Mouse (Mus musculus): Measurements from ENCODE around the gene Nup93. TPM values are rescaled to one million over a fixed set of nuclear protein-coding genes. Genes with fewer than 3 reads are reported as not detected.

Nup93 gene
- polyA plus RNA-seq, 2 experiments from 2014 or later: 26.4 to 51.6 TPM

DNA sequence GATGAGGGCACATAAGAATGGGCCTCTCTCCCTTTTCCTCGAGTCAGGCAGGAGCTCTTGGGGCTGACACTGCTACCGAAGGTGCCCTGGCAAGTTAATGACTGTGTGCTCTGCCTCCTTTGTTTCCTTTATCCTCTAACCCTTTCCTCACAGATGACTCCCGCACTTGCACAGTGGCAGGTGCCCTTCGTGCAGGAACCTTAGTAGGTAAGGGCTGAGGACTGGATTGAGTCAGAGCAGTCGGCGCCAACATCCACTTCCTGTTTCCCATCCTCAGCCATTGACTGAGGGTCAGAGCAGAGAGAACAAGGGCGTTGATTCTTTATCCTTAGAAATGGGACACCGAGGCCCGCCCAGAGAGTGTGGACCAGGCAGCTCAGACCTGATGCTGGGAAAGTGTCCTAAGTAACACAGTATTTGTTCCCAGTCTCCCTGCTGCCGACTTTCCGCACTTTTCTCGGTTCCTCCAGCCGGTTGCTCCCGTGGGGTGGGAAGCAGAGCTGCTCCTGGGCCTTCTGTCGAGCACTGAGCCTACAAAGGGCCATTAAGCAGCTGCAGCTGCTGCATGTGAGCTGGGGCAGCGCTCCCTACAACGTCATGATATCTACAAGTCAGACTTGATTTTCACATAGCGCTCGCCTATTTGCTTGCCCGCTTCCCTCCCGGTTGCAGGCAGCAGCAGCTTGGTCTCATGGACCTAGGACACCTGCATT, 26.9 kb upstream of the Nup93 start:
- ATAC-seq: no peak

DNA sequence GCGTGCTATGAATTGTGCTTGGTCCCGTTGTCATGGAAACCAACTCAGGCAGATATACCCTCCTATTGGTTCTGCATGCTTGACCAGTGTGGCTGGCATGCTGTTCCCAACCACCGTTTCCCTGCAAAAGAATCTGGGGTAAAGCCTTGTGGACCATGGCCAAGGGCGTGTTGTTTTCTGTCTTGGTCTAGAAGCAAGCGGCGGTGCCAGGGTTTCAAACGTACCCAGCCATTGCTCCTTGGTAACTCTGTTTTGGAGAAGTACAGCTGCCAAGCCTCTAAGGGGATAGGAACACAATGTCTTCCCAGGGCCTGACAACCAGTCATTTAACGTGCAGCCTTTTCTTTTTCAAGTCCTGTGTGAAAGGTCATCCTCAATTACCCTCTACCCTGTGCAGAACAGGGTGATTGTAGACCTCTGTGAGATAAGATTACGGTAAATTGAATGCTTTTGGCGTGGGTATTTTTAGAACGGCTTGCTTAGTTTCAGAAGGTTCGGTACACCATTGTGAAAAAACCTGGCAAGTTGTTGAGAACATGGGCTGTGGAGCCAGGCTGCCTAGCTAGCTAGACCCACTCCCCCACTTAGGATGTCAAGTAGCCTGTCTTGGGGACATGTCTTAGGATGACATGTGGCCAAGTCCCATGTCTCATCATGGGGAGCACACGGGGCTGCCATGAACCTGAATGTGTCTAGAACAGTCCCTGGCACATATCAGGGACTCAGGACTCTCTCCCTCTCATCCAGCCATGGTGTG, 24.9 kb upstream of the Nup93 start:
- ATAC-seq: no peak

DNA sequence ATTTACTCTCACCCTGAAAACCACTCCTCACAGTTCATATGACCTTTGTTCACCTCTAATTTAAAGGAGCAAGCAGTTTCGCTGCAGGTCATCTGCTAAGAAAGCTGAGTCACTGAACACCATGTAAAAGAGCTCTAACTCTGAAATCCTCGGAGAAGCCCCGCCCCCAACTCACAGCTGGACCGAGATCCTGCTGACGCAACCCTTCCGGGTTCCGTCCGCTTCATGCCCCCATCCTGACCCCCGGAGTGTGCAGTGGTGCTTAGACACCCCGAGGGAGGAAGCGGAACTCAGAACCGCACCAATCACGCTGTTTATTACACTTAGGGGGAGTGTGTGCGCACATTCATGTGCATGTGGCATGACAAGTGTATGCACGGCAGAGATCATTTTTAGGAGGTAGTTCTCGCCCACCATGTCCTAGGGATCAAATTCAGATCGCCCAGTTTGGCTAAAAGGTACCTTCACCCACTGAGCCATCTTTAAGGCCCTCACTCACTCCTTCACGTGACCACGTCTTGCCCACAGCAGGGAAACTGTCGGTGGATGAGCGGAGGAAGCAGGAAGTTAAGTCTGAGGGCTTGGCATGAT, 23.2 kb upstream of the Nup93 start:
- ATAC-seq: peak; percentile 88

DNA sequence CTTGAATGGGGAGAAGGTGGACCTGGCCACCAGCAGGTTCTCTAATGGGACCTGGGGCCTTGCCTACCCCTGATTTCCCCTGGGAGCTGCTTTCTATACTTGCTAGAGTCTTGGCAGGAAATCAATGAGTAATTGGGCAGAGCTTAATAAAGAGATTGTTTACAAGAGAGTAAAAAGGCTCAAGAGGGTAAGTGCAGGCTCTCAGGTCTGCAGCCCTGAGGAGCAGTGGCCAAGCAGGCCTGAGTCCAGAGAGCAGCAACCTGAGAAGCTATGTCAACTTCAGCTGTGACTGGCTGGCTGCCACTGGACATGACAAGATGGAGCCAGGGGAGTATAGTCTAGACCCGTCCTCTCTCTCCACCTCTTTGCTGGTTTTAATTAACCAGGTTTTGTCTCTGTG, 21.4 kb upstream of the Nup93 start:
- ATAC-seq: no peak

DNA sequence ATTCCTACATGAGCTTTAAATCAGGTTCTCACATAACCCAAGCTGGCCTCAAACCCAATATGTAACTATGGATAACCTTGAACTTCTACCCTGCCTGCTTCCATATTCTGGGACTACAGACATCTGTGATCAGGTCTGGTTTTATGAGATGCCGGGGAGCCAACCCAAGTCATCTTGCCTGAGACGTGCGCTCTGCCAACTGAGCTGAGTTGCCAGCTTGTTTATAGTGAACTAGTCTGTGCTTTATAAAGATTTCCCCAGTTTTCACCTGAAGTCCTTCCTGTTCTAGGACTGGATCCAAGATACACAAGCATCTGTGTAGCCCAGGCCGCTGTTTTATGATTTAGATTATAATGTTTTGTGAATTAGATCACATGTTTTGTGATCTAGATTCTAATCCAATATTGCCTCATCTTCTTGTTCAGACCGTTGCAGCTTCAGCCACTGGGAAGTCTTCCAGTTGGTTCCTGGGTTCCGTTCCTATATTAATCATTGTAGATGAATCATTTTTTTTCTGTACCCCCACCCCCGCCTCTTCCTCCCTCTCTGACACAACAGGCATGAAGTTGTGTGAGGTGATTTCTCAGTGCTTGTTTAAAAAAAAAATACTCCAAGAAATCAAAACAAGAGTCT, 19.7 kb upstream of the Nup93 start:
- no peak for ATAC-seq

DNA sequence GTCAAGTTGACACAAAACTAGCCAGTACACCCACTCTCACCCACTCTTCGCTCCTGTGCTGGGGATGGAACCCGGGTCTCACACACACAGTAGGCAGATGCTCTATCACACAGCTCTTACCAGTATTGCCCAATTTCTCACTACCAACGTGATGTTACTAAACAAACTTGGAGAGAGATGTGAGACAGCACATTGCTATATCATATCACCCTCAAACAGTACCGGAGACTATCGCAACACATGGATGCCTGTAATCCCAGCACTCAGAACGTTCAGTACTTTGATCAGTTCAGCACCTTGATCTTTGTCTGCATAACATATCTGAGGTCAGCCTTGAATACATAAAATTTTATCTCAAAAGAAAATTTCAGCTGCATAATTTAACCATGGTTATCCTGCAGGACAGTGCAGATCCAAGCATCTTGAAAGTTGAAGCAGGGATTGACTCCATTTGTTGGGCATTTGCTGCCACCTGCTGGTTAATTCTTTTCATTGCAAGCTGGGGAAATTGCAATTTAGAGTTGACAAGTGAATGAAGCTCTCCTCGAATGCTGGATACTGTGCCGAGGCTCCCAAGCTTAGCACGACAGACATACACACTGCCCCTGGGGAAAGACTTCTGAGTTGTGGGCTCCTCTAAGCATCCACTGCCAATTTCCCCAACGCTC, 15.0 kb upstream of the Nup93 start:
- ATAC-seq: peak; percentile 45

DNA sequence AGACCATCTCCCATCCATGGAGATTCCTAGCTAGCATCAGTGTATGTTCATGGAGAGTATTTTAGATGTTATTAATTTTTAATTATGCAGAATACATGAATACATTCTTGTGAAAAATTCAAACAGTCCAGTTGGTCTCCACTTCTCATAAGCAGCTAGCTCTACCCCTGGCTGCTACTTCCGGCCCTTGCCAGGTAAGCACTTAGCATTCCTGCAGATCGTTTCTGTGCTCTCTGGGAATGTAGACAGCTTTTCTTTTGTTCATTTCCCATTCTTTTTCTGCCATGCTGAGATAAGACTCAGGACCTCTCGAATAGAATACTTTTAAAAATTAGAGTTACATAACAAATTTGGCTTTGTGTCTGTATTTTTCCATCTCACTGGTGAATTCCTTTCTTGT, 10.3 kb upstream of the Nup93 start:
- no peak for ATAC-seq

DNA sequence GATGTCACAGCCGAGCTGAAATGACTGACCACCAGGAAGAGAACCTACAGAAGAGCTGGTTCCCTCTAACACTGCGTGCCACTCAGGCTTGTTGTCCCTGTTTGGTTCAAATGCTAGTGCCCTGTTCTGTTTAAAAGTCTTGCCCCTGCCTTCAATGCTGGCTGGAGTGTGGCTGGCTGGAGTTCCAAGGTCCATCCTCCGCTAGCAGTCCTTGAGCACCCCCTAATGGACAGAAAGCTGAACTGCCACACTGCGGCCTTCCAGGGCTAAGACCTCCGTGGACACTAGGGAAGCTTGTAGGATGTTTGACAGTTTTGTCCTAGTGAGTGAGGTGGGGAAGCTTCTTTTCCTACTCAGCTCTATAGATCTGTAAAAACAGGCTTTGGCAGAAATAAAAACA, 8.6 kb upstream of the Nup93 start:
- ATAC-seq: peak; percentile 58

DNA sequence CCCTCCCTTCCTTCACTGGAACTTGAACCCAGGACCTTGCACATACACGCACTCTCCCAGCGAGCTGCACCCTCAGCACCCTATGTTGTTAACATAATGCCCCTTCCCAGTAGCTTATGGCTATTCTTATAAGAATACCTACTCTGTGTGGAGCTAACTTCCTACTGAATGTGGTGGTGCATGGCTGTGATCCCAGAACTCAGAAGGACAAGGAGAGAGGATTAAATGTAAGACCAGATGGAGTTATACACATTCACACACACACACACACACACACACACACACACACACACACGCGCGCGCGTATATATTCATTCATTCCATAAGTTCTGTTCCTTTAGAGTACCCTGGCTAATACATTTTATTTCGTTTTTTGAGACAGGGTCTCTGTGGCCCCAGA, 8.1 kb upstream of the Nup93 start:
- ATAC-seq: no peak

DNA sequence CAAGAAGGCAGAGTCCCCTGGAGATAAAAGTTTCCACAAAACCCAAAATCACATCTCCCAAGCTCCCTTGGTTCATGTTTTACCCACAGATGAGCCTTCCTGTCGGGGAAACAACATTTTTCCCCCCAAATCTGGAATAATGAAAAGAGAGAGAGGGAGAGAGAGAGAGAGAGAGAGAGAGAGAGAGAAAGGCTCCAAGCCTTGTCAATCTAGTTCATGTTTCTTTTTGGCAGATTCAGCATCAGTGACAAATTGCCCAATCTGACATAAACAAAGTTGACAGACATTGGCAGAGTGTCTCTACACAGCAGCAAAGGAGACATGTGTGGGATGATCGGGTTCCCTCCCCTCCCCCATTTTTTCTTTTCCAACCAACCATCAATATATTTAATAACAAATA, 6.9 kb upstream of the Nup93 start:
- ATAC-seq: no peak

DNA sequence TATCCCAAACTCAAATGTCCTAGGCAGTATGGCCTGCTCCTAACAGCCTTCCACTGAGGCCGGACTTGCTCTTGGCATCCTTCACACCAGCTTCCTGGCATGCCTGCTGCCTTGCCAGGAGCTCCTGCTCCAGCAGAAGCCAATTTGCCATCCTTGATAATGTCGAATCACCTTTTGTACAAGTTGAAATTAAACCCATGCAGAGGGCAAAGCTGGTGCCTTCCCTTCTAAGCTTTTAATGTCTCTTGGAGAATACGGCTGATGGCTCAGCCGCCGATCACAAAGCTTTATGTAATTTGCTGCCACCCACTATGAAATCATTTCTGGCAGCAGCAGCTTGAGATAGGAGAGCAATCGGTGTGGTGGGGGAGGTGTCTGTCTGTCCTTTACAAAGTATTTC, 4.7 kb upstream of the Nup93 start:
- ATAC-seq: no peak

DNA sequence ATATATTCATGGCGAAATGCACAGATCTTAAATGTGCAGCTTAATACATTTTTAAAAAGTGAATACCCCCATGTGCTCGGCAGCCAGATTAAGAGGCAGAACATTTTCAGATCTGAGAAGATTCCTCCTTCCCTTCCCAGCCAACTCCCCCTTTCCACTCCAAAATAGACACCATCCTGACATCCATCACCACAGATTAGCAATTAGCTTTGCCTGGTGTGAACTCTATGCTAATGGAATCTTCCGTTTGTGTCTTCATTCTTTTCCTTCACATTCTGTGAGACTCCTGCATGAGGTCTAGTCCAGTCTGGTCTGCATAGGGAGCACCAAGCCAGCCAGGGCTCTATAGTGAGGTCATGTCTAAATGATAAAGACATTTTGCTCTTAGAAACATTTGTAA, 4.1 kb upstream of the Nup93 start:
- no peak for ATAC-seq

DNA sequence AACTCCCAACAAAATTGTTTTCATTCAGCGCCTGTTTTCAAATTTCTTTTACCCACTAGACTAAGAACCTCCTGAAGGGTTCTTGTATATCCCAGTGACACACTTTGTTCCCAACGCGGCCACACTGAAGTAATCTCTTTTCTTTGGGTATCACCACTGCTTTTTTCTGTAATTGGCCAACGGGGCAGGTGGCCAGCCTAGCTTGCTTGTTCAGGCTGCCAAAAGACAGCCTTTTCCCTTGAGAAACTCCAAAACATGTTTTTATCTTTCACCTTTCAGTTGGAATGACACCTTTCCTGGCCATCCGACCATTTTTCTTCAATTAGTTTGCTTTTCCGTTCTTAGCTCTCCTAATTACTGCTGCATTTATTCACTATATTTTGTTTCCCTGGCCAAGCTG, 545 bp upstream of the Nup93 start:
- ATAC-seq: no peak

DNA sequence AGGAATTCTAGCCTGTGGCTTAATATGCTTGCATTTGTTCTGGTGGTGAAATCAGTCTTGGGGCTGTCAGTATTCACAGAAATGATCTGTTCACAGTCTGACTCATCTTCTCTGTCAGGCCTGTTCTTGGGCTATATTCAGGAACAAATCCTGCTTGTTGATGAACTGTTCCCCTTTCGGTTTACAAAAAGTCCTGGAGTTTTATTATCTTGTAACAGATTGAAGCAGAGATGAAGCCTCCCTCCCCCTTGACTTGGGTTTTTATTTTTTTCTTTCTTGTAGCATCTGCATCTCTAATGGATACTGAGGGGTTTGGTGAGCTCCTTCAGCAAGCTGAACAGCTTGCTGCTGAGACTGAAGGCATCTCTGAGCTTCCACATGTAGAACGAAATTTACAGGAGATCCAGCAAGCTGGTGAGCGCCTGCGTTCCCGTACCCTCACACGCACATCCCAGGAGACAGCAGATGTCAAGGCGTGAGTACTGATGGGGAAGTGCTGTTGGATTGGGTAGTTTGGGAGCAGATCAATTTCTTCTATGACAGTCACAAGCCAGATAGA, 13.1 kb downstream of the Nup93 start:
- ATAC-seq: no peak

DNA sequence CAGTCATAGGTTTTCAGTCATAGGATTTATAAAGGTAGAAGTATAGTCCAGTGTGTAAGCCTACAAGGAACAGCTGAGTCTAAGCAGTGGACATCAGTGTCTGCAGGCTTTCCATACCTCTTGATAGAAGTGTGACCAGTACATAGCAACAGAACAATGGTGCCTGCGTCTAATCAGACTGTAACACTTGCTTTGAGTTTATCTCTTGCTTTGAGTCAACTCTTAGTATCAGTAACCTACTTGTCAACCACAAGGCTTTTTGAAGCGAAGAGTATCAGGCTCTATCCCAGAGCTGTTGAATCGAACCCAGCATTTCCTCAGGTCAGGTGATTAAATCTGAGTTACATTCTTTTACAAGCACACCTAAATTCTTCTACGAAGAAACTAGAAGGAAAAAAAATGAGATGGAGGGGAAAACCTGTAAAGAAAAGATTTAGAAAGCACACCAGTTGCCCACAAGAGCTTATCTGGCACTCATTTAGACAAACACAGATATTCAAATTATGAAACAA, 25.9 kb downstream of the Nup93 start:
- ATAC-seq: no peak

DNA sequence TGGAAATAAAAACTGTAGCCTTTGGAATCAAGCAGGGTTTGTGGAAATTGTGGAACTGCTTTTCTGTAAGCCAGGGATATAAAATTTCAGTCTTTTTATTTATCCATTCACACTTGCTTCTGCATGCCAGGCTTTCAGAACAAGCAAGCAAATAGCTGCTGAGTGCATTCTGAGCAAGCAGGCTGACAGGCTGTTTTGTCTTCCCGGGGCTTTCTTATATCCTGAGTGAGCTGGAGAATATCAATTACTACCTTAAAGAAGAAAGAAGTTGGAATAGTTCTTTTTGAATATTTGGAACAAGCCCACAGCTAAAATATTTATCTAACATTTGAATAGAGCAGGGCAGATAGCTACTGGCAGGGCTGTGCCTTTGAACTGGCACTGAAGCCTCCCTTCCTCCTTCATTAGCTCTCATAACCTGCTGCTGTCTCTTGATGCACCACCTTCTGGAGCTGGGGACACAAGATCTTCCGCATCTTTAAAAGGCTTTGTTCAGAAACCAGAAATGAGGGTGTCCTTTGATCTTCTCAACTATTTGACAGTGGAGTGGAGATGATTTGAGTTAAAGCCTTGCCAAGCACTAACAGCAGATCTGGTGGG, 35.6 kb downstream of the Nup93 start:
- no peak for ATAC-seq

DNA sequence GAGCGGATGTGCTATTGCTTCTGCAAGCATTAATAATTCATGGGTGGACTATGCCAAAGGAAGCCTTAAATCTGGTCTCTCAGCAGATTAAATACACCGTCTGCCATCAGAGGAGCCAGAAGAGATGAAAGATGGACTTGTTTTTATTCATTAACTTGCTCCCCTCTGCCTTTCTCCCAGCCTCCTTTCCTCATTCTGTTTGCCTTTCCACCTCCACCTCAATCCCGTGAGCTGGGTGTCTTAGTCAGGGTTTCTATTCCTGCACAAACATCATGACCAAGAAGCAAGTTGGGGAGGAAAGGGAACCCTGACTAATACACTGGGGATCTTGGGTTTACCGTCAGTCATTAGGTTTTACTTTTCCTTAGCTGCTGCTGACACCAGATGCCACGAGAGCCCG, 44.5 kb downstream of the Nup93 start:
- ATAC-seq: no peak

DNA sequence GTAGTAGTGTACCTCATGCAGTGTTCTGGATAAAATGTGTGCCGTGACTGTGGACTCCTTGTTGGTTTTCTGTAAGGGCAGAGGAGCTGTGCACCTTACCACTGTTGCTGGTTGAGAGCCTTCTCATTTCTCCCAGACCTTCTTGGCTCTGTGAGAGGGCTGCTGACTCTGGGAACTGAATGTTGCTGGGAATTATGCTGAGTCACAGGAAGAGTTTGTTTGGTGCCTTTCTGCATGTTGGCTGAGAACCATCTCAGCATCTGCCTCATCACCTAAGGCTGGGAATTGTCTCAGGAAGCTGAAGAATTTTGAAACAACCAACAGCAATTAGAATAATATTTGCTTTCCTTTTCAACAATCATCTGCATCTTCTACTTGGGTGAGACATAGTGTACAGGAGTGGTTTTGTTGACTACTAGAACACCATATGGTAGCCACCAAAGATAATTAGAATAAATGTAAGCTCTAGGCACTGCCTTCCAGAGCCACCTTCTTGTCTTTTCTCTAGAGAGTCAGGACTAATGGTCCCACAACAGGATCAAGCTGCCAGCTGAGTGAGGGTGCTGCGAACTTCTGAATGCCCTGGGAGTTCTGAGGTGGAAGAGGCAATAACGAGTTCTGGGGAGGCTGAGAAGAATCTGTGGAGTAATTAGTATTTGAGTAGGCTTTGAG, 48.4 kb downstream of the Nup93 start:
- ATAC-seq: no peak

DNA sequence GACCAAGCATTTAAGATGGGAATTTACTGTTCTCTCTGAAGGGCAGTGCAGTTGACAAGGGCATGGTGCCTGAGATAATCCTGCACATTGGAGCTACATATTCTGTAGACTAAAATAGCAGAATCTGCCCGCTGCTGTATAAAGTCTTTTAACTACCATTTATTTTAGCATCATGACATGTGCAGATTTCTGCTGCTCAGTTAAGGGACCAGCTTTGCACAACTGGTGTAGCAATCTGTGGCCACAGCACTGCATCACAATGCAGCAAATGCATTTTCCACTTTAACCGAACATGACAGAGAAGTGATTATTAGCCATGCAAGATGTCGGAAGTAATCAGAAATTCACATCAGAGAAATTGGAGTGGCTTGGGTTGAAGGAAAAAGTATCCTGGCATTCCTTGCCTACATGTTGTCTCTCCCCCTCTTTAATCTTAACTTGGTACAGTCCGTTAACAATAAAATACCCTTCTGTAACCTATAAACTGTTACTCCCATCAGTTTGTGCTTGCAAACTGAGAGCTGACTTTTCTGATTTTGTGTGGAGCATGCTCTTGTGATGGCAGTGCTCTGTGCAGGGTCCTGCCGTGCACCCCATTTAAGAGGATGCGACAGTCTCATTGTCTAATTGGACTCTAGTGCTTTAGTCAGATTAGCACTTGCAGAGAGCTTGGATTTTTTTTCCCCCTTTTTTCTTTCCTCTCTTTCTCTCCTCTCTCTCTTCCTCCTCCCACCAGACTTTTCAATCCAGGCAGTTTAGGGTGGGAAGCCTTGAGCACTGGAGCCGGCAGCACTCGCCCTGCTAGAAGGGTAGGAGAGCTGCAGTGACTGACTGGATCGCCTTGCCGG, 52.2 kb downstream of the Nup93 start:
- ATAC-seq: no peak

DNA sequence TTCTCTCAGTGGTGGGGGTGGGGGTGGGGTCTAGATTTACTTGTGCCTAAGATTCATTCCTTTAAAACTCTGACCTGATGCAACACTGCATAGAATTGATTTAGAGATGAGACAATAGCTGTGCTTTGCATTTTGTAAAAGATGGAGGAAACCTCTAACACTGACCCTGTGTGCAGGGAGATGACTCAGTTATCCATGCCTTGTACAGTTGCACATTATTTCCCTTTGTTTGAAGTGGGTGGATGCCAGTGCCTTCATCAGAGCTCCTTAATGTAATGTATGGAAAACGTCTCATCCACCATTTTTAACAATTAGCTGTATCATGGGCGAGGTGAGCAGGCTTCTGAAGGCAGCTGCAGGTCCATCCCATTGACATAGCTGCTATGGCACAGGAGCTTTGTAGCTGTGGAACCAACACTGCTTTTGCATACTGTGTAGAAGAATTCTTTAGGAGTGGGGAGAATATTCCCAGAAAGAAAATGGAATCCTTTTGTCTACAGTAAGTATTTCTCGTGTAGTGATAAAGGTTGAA, 54.1 kb downstream of the Nup93 start:
- no peak for ATAC-seq

Data from CD4-positive, CD25-positive, alpha-beta regulatory T cell, adult 4 months (primary cell).